Mouse (Mus musculus) CH12.LX (cell line): ENCODE results near the gene Lrig1.

Experiments
- CHD2 ChIP-seq: IDR thresholded peaks from 2 replicates; pipeline ENCODE4 v1.6.1; 2011; ENCODE audit warnings: low read length, improper control_type of control experiment
- CTCF ChIP-seq, 2 experiments: IDR thresholded peaks in 1 of 2; conservative IDR thresholded peaks in 1 of 2; 2 replicates each; pipeline ENCODE4 v1.5.1; 2011 to 2012; ENCODE audit warnings: low read depth in 2 of 2, low read length in 2 of 2, improper control_type of control experiment in 1 of 2, inconsistent platforms in 1 of 2, mild to moderate bottlenecking in 1 of 2, moderate library complexity in 1 of 2
- ELF1 ChIP-seq: IDR thresholded peaks from 2 replicates; pipeline ENCODE4 v1.6.1; 2014; ENCODE audit warnings: low read depth, mild to moderate bottlenecking, inconsistent platforms, low read length, improper control_type of control experiment
- EP300 ChIP-seq: IDR thresholded peaks from 2 replicates; pipeline ENCODE4 v1.6.1; 2011; ENCODE audit warnings: low read length, improper control_type of control experiment
- NRF1 ChIP-seq: IDR thresholded peaks from 2 replicates; pipeline ENCODE4 v1.6.1; 2014; ENCODE audit warnings: low read depth, mild to moderate bottlenecking, inconsistent platforms, low read length, improper control_type of control experiment, moderate library complexity
- POLR2A ChIP-seq: IDR thresholded peaks from 2 replicates; pipeline ENCODE4 v1.6.1; 2011; ENCODE audit warnings: low read depth, mild to moderate bottlenecking, improper control_type of control experiment, low read length
- RAD21 ChIP-seq: IDR thresholded peaks from 2 replicates; pipeline ENCODE4 v1.6.1; 2011; ENCODE audit warnings: low read depth, mild to moderate bottlenecking, low read length, improper control_type of control experiment, moderate library complexity
- USF2 ChIP-seq: conservative IDR thresholded peaks from 2 replicates; pipeline ENCODE4 v1.6.1; 2011; ENCODE audit warnings: low read depth, low read length, improper control_type of control experiment
- ZMIZ1 ChIP-seq: IDR thresholded peaks from 2 replicates; pipeline ENCODE4 v1.6.1; 2012; ENCODE audit warnings: low read depth, mild to moderate bottlenecking, inconsistent platforms, low read length, improper control_type of control experiment

GRCm38 (mm10) chr6:94664000-94664399 lies 36.0 kb downstream of the Lrig1 start:
- TF ChIP-seq ELF1 (no peak), USF2 (no peak), EP300 (no peak), CHD2 (no peak), RAD21 (no peak), ZMIZ1 (no peak), CTCF (conservative IDR thresholded peaks at IDR 0.05 in 1 of 2, IDR thresholded peaks at IDR 0.05 in 1 of 2; ENCODE audit: low read depth in 2 of 2, low read length in 2 of 2) (no peak), NRF1 (no peak), POLR2A (no peak)
